8 mouse cellular contexts compared by ENCODE assay signal in genomic region chr1:21078481-21079214, GRCm38 (mm10). TPM values are rescaled to one million over a fixed set of nuclear protein-coding genes. Genes with fewer than 3 reads are reported as not detected.
DNase-seq lines count a peak whose midpoint lies in the region; ATAC-seq and TF ChIP-seq lines count a peak whose summit lies in the region.

No protein-coding gene starts in this region.

- TF ChIP-seq CTCF in heart, postnatal 0 days (IDR thresholded peaks at IDR 0.05; ENCODE audit: low read depth) = no peak
- no peak for TF ChIP-seq CTCF in olfactory bulb, adult 2 months (IDR thresholded peaks at IDR 0.05; ENCODE audit: insufficient read depth, low read depth, low read length)

- no peak for TF ChIP-seq POLR2A in olfactory bulb, adult 2 months (IDR thresholded peaks at IDR 0.05; ENCODE audit: insufficient read depth, low read depth, low read length)

- no peak for TF ChIP-seq EP300 in heart, postnatal 0 days (IDR thresholded peaks at IDR 0.05; ENCODE audit: low read depth)

- ATAC-seq in heart, postnatal 0 days (ENCODE audit: insufficient read depth, low read depth) = peak; percentile 24
- peak; percentile 33 for ATAC-seq in liver, embryonic 15.5 days (ENCODE audit: insufficient read depth)

- peak overlapping the region; percentile 64 for H3K4me2 ChIP-seq in heart, postnatal 0 days (ENCODE audit: low read depth, low read length)
- H3K4me2 ChIP-seq in liver, embryonic 15.5 days = peak overlapping the region; percentile 85

- H3K36me3 ChIP-seq in heart, postnatal 0 days (replicated peaks; ENCODE audit: control insufficient read depth, insufficient read depth, low read length) = no peaks in the 10 kb centered on the region
- H3K36me3 ChIP-seq in liver, embryonic 15.5 days (replicated peaks) = no peaks in the 10 kb centered on the region

- no peaks in the 10 kb centered on the region for H3K9me3 ChIP-seq in heart, postnatal 0 days (replicated peaks; ENCODE audit: control insufficient read depth, low read length)
- H3K9me3 ChIP-seq in liver, embryonic 15.5 days (replicated peaks) = no peaks in the 10 kb centered on the region

- peaks cover 18% of the 10 kb centered on the region for H3K4me1 ChIP-seq in brown adipose tissue, adult 24 weeks (ENCODE audit: control insufficient read depth, insufficient read depth, insufficient read length, low read length)
- peaks cover 42% of the 10 kb centered on the region for H3K4me1 ChIP-seq in heart, postnatal 0 days (ENCODE audit: control insufficient read depth, insufficient read depth)
- peaks cover 29% of the 10 kb centered on the region for H3K4me1 ChIP-seq in liver, embryonic 15.5 days (replicated peaks)
- H3K4me1 ChIP-seq in olfactory bulb, adult 2 months (ENCODE audit: control insufficient read depth, insufficient read depth, low read length) = peaks cover 5% of the 10 kb centered on the region; the same call in 1 of the 2 replicates

- H3K4me3 ChIP-seq in brown adipose tissue, adult 24 weeks (ENCODE audit: insufficient read depth, low read depth, low read length) = peak overlapping the region; percentile 94
- peak overlapping the region; percentile 67 for H3K4me3 ChIP-seq in heart, postnatal 0 days (ENCODE audit: low read depth, low read length)
- peak overlapping the region; percentile 66 for H3K4me3 ChIP-seq in liver, embryonic 15.5 days (replicated peaks)
- peak overlapping the region; percentile 97 for H3K4me3 ChIP-seq in olfactory bulb, adult 2 months (ENCODE audit: insufficient read depth, low read depth, low read length)

- H3K27me3 ChIP-seq in heart, postnatal 0 days (ENCODE audit: control insufficient read depth, insufficient read depth, low read length) = no peaks in the 10 kb centered on the region
- H3K27me3 ChIP-seq in liver, embryonic 15.5 days = peaks cover 22% of the 10 kb centered on the region

- H3K27ac ChIP-seq in brown adipose tissue, adult 24 weeks (replicated peaks; ENCODE audit: low read depth, low read length) = peak overlapping the region; percentile 26
- peak overlapping the region; percentile 88 for H3K27ac ChIP-seq in heart, postnatal 0 days (ENCODE audit: low read depth)
- no peak overlapping the region; the same call in 1 of the 2 replicates for H3K27ac ChIP-seq in liver, embryonic 15.5 days (replicated peaks)
- H3K27ac ChIP-seq in olfactory bulb, adult 2 months (ENCODE audit: insufficient read depth, low read depth, low read length) = no peak overlapping the region

- H3K9ac ChIP-seq in heart, postnatal 0 days (replicated peaks; ENCODE audit: low read depth, low read length) = peak overlapping the region; percentile 66
- peak overlapping the region; percentile 54 for H3K9ac ChIP-seq in liver, embryonic 15.5 days

- DNase-seq in cerebellum, adult 9-10 months = peak; percentile 53
- no peak for DNase-seq in cerebellum, postnatal 4 days (ENCODE audit: low spot score in 2 of 2)
- DNase-seq in 3134 (ENCODE audit: extremely low read depth, insufficient read length, low spot score) = peak; percentile 69
- no peak for DNase-seq in heart, postnatal 0 days (ENCODE audit: low spot score)
- no peak for DNase-seq in spleen, postnatal 4 days (ENCODE audit: low spot score in 2 of 2)

- WGBS in heart, postnatal 0 days = 3% methylated on average over 26 of the region's 36 CpGs
- 1% methylated on average over 36 of the region's 36 CpGs for WGBS in liver, embryonic 15.5 days (ENCODE audit: insufficient replicate concordance)
- WGBS in olfactory bulb, adult 2 months = 5% methylated on average over 36 of the region's 36 CpGs

RNA-seq across cellular contexts. Expression of gene Tram2, which starts 0.4 kb away (rescaled TPM):
- polyA plus RNA-seq in brown adipose tissue, adult 24 weeks (2012; ENCODE audit: insufficient read depth, insufficient read length, missing spikeins) = 1.9 TPM in 2 replicates
- total RNA-seq in heart, postnatal 0 days (2014; rRNA removed; ENCODE audit: low replicate concordance) = 2.4 and 2.8 TPM in 2 replicates
- 2.4 and 2.5 TPM in 2 replicates for polyA plus RNA-seq in heart, postnatal 0 days (2015; fragmentation: Nextera tagmentation; extraction: Ambion mirVana)
- polyA plus RNA-seq in liver, embryonic 15.5 days (2015; fragmentation: Nextera tagmentation; extraction: Ambion mirVana) = 1.6 and 1.7 TPM in 2 replicates
- not detected in 2 replicates for polyA plus RNA-seq in olfactory bulb, adult 2 months (2012; ENCODE audit: insufficient read depth, insufficient read length, low replicate concordance, missing spikeins)

Comparison
In these comparisons a context has a peak if more than half of its experiments do, and no peak if none do; other contexts are left out.
1. DNase-seq: peak in cerebellum, adult 9-10 months (single experiment) and 3134 (single experiment); none in cerebellum, postnatal 4 days (0 of 2), heart, postnatal 0 days (single experiment) and spleen, postnatal 4 days (0 of 2).
2. H3K27ac ChIP-seq: peak in brown adipose tissue, adult 24 weeks (single experiment) and heart, postnatal 0 days (single experiment); none in liver, embryonic 15.5 days (single experiment) and olfactory bulb, adult 2 months (single experiment).
3. Peak in every context shown above with its lines, with median percentiles within 50 percentile points of each other: H3K4me3 ChIP-seq.